Mouse (Mus musculus) CH12.LX (cell line): ENCODE measurements around the gene Naa40. TPM values are rescaled to one million over a fixed set of nuclear protein-coding genes. Genes with fewer than 3 reads are reported as not detected.

Source experiments
- DNase-seq: peaks from one replicate; pipeline ENCODE4 v3.0.0-alpha.2; 2013; ENCODE audit errors: extremely low read depth
- H3K27ac ChIP-seq: 2 replicates; pipeline ENCODE4 v1.5.1; 2012; ENCODE audit warnings: low read depth, mild to moderate bottlenecking, control low read depth, moderate library complexity; ENCODE audit not compliant: insufficient read depth
- H3K27me3 ChIP-seq: replicated peaks from 2 replicates; pipeline ENCODE3; 2012; ENCODE audit warnings: inconsistent platforms
- H3K36me3 ChIP-seq, 2 experiments: replicated peaks in 1 of 2; 2 replicates each; pipeline versions ENCODE3 to v1.6.1; 2012; ENCODE audit warnings: inconsistent platforms in 1 of 2, low read length in 1 of 2, mild to moderate bottlenecking in 1 of 2, mixed read lengths in 1 of 2, moderate library complexity in 1 of 2; ENCODE audit not compliant: control insufficient read depth in 1 of 2, insufficient read depth in 1 of 2
- H3K4me1 ChIP-seq, 2 experiments: 2 replicates each; pipeline ENCODE4 v1.6.1; 2012; ENCODE audit warnings: inconsistent platforms in 1 of 2, moderate library complexity in 1 of 2; ENCODE audit not compliant: insufficient read depth in 2 of 2, control insufficient read depth in 1 of 2
- H3K4me2 ChIP-seq: 2 replicates; pipeline ENCODE4 v1.6.1; 2012; ENCODE audit warnings: low read depth, mild to moderate bottlenecking, control low read depth; ENCODE audit not compliant: poor library complexity, insufficient read depth, severe bottlenecking
- H3K4me3 ChIP-seq, 3 experiments: fragments of 150-350 bp in 1 of 3; sonication (generic) in 1 of 3; replicated peaks in 1 of 3; 2 replicates each; pipeline versions ENCODE3 to v1.5.1; 2011 to 2012; ENCODE audit warnings: low read depth in 2 of 3, low read length in 2 of 3, mild to moderate bottlenecking in 2 of 3, moderate library complexity in 2 of 3, control low read depth in 1 of 3, improper control_type of control experiment in 1 of 3, inconsistent platforms in 1 of 3, mixed read lengths in 1 of 3; ENCODE audit not compliant: poor library complexity in 1 of 3
- H3K79me2 ChIP-seq: replicated peaks from 2 replicates; pipeline ENCODE4 v1.6.1; 2012; ENCODE audit warnings: mild to moderate bottlenecking, moderate library complexity; ENCODE audit not compliant: control insufficient read depth, poor library complexity, insufficient read depth, severe bottlenecking; ENCODE audit errors: extremely low read depth
- H3K9ac ChIP-seq: 2 replicates; pipeline ENCODE4 v1.6.1; 2012; ENCODE audit warnings: low read depth, mild to moderate bottlenecking, control low read depth, moderate library complexity; ENCODE audit not compliant: insufficient read depth
- H3K9me3 ChIP-seq: replicated peaks from 2 replicates; pipeline ENCODE3; 2012; ENCODE audit warnings: low read length, inconsistent platforms, mixed read lengths
- BHLHE40 ChIP-seq: IDR thresholded peaks from 2 replicates; pipeline ENCODE4 v1.6.1; 2011; ENCODE audit warnings: mild to moderate bottlenecking, low read depth, low read length, improper control_type of control experiment
- CHD2 ChIP-seq: IDR thresholded peaks from 2 replicates; pipeline ENCODE4 v1.6.1; 2011; ENCODE audit warnings: low read length, improper control_type of control experiment
- CTCF ChIP-seq, 2 experiments: IDR thresholded peaks in 1 of 2; conservative IDR thresholded peaks in 1 of 2; 2 replicates each; pipeline ENCODE4 v1.5.1; 2011 to 2012; ENCODE audit warnings: low read depth in 2 of 2, low read length in 2 of 2, improper control_type of control experiment in 1 of 2, inconsistent platforms in 1 of 2, mild to moderate bottlenecking in 1 of 2, moderate library complexity in 1 of 2
- E2F4 ChIP-seq: IDR thresholded peaks from 2 replicates; pipeline ENCODE4 v1.6.1; 2011; ENCODE audit warnings: low read depth, low read length, improper control_type of control experiment; ENCODE audit not compliant: insufficient replicate concordance
- ELF1 ChIP-seq: IDR thresholded peaks from 2 replicates; pipeline ENCODE4 v1.6.1; 2014; ENCODE audit warnings: low read depth, mild to moderate bottlenecking, inconsistent platforms, low read length, improper control_type of control experiment
- GABPA ChIP-seq: IDR thresholded peaks from 2 replicates; pipeline ENCODE4 v1.6.1; 2012; ENCODE audit warnings: low read depth, low read length, improper control_type of control experiment, inconsistent platforms; ENCODE audit not compliant: insufficient replicate concordance
- IRF4 ChIP-seq: IDR thresholded peaks from 2 replicates; pipeline ENCODE4 v1.6.1; 2014; ENCODE audit warnings: low read depth, mild to moderate bottlenecking, inconsistent platforms, low read length, improper control_type of control experiment
- JUN ChIP-seq: IDR thresholded peaks from 2 replicates; pipeline ENCODE4 v1.6.1; 2011; ENCODE audit warnings: low read depth, mild to moderate bottlenecking, low read length, improper control_type of control experiment, moderate library complexity; ENCODE audit not compliant: insufficient read depth
- KAT2A ChIP-seq: IDR thresholded peaks from 2 replicates; pipeline ENCODE4 v1.6.1; 2012; ENCODE audit warnings: low read length, improper control_type of control experiment, inconsistent platforms; ENCODE audit not compliant: insufficient replicate concordance
- MAX ChIP-seq: IDR thresholded peaks from 2 replicates; pipeline ENCODE4 v1.6.1; 2011; ENCODE audit warnings: low read length, improper control_type of control experiment
- MAZ ChIP-seq: IDR thresholded peaks from 2 replicates; pipeline ENCODE4 v1.6.1; 2012; ENCODE audit warnings: low read depth, mild to moderate bottlenecking, inconsistent platforms, low read length, improper control_type of control experiment, moderate library complexity
- MYC ChIP-seq: IDR thresholded peaks from 2 replicates; pipeline ENCODE4 v1.6.1; 2011; ENCODE audit warnings: low read depth, mild to moderate bottlenecking, improper control_type of control experiment, low read length
- NELFE ChIP-seq: IDR thresholded peaks from 2 replicates; pipeline ENCODE4 v1.6.1; 2011; ENCODE audit warnings: low read depth, low read length, improper control_type of control experiment
- NRF1 ChIP-seq: IDR thresholded peaks from 2 replicates; pipeline ENCODE4 v1.6.1; 2014; ENCODE audit warnings: low read depth, mild to moderate bottlenecking, inconsistent platforms, low read length, improper control_type of control experiment, moderate library complexity
- POLR2A ChIP-seq: IDR thresholded peaks from 2 replicates; pipeline ENCODE4 v1.6.1; 2011; ENCODE audit warnings: low read depth, mild to moderate bottlenecking, improper control_type of control experiment, low read length
- POLR2AphosphoS2 ChIP-seq: IDR thresholded peaks from 2 replicates; pipeline ENCODE4 v1.6.1; 2011; ENCODE audit warnings: low read depth, low read length, improper control_type of control experiment
- RAD21 ChIP-seq: IDR thresholded peaks from 2 replicates; pipeline ENCODE4 v1.6.1; 2011; ENCODE audit warnings: low read depth, mild to moderate bottlenecking, low read length, improper control_type of control experiment, moderate library complexity
- RCOR1 ChIP-seq: conservative IDR thresholded peaks from 2 replicates; pipeline ENCODE4 v1.6.1; 2012; ENCODE audit warnings: low read depth, mild to moderate bottlenecking, inconsistent platforms, low read length, improper control_type of control experiment
- TBP ChIP-seq: conservative IDR thresholded peaks from 2 replicates; pipeline ENCODE4 v1.6.1; 2011; ENCODE audit warnings: low read depth, low read length, improper control_type of control experiment
- TCF12 ChIP-seq: IDR thresholded peaks from 2 replicates; pipeline ENCODE4 v1.6.1; 2014; ENCODE audit warnings: low read depth, mild to moderate bottlenecking, inconsistent platforms, low read length, improper control_type of control experiment
- USF1 ChIP-seq: IDR thresholded peaks from 2 replicates; pipeline ENCODE4 v1.6.1; 2014; ENCODE audit warnings: low read depth, mild to moderate bottlenecking, inconsistent platforms, low read length, improper control_type of control experiment
- USF2 ChIP-seq: conservative IDR thresholded peaks from 2 replicates; pipeline ENCODE4 v1.6.1; 2011; ENCODE audit warnings: low read depth, low read length, improper control_type of control experiment
- ZKSCAN1 ChIP-seq: IDR thresholded peaks from 2 replicates; pipeline ENCODE4 v1.6.1; 2012; ENCODE audit warnings: low read depth, inconsistent platforms, low read length, improper control_type of control experiment, borderline replicate concordance
- ZMIZ1 ChIP-seq: IDR thresholded peaks from 2 replicates; pipeline ENCODE4 v1.6.1; 2012; ENCODE audit warnings: low read depth, mild to moderate bottlenecking, inconsistent platforms, low read length, improper control_type of control experiment
- dilution Hi-C: fragments of 300-500 bp; cut with MboI; formaldehyde crosslinking; loops from 2 replicates; pipeline ENCODE4 v1.14.3; 2020; ENCODE audit warnings: low sequenced_read_pairs; ENCODE audit not compliant: extremely low pct_unique_long_range_greater_than_20kb, extremely low pct_ligation_motif_present
- in situ Hi-C: fragments of 300-500 bp; cut with MboI; formaldehyde crosslinking; loops from 3 replicates; pipeline ENCODE4 v1.14.3; 2019; ENCODE audit warnings: low sequenced_read_pairs, low pct_ligation_motif_present, low pct_unique_long_range_greater_than_20kb, mixed read lengths
- polyA plus RNA-seq: library from polyadenylated mRNA; unstranded; fragments of >175 nt; gene quantifications from 2 replicates; pipeline ENCODE4 v1.2.1, GENCODE M21; 2012; ENCODE audit warnings: low read depth; ENCODE audit not compliant: insufficient read length
- total RNA-seq, 2 experiments: library from RNA; depleted of rRNA; stranded (reverse); fragments of 300-350 nt in 1 of 2; fragments of >200 nt in 1 of 2; gene quantifications; 2 replicates each; pipeline ENCODE4 v1.2.3; 2012 to 2014

The Naa40 gene
- total and polyA plus RNA-seq, 3 experiments = 40.6 to 69.3 (median 65.7) TPM

GRCm38 (mm10) chr19:7189026-7189425 is 52.0 kb downstream of the Naa40 start:
- H3K79me2 ChIP-seq = no peaks in the 10 kb centered on the region
- no peak for DNase-seq
- no peak for TF ChIP-seq TBP
- no peak for TF ChIP-seq KAT2A
- no peak for TF ChIP-seq POLR2A
- TF ChIP-seq ELF1 = no peak
- no peak for TF ChIP-seq RAD21
- no peak for TF ChIP-seq CHD2
- TF ChIP-seq POLR2AphosphoS2 = no peak
- no peak overlapping the region for H3K4me3 ChIP-seq
- in situ Hi-C loops = no loop called here
- peaks cover 48% of the 10 kb centered on the region for H3K27me3 ChIP-seq
- no peaks in the 10 kb centered on the region for H3K36me3 ChIP-seq
- H3K27ac ChIP-seq = no peak overlapping the region
- no peak overlapping the region for H3K4me2 ChIP-seq
- dilution Hi-C loops = no loop called here
- no peaks in the 10 kb centered on the region for H3K9me3 ChIP-seq
- no peak overlapping the region for H3K9ac ChIP-seq
- H3K4me1 ChIP-seq = peaks cover 5 to 6% of the 10 kb centered on the region in 2 experiments; a peak in 1 of 4 replicates

DNA sequence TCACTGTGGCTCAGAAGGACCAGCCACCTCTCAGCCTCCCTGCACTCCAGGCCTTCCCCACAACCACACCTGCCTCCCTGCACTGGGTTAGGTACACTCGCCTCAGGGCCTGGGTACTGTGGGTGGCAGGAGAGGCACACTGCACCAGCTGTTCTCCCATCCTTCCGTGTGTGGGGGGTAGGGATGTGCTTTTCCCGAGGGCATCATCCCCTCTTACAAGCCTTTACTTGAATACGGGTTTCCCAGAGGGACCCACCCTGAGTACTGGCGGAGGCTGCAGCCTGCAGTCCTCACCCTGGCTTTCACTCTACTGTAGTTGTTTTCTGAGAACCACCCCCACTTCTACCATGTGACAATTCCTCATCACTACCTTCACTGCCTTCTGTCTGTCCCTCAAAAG is 53.8 kb downstream of the Naa40 start:
- peaks cover 5 to 6% of the 10 kb centered on the region in 2 experiments; a peak in 1 of 4 replicates for H3K4me1 ChIP-seq
- in situ Hi-C loops (no loop called here), dilution Hi-C loops (no loop called here)
- H3K9ac ChIP-seq = no peak overlapping the region
- H3K4me3 ChIP-seq = no peak overlapping the region
- no peak overlapping the region for H3K4me2 ChIP-seq
- DNase-seq = no peak
- H3K27me3 ChIP-seq = peaks cover 66% of the 10 kb centered on the region
- no peaks in the 10 kb centered on the region for H3K9me3 ChIP-seq
- H3K27ac ChIP-seq = no peak overlapping the region
- TF ChIP-seq NELFE (no peak), CTCF (conservative IDR thresholded peaks at IDR 0.05 in 1 of 2, IDR thresholded peaks at IDR 0.05 in 1 of 2; ENCODE audit: low read depth in 2 of 2, low read length in 2 of 2) (no peak), IRF4 (no peak), USF1 (no peak), RAD21 (no peak), USF2 (no peak), GABPA (no peak), TCF12 (no peak), MAX (no peak), ELF1 (no peak), JUN (no peak), POLR2AphosphoS2 (no peak), NRF1 (no peak), MYC (no peak), E2F4 (no peak), MAZ (no peak), RCOR1 (no peak), BHLHE40 (no peak), ZKSCAN1 (no peak), ZMIZ1 (no peak)
- H3K36me3 ChIP-seq = no peaks in the 10 kb centered on the region
- H3K79me2 ChIP-seq = no peaks in the 10 kb centered on the region
